Mouse (Mus musculus) heart, adult 11 months (tissue): ENCODE data around the gene Fam126a.

Experiments
- DNase-seq: peaks from one replicate; pipeline ENCODE4 v3.0.0; 2022

Gene Fam126a

DNA sequence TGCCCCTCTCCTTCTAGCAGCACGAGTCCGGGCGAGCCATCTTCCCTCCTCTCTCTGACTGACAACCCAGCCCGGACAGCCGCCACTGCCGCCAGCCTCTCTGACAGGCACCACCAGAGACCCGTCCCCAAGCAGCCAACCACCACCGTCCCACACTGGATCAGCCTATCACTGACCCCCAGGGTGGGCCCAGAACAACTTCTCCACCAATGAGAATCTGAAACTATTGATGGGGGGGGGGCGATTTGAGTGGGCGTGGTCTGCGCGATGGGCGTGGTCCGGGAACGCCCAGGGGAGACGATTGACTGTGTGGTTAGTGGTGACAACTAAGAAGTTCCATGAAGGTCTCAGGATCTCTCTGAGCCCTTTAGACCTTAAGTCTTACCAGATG is at the start of gene Fam126a:
Gene Fam126a (minus strand): TSS at position 112 of the 391 bp plus-strand sequence.
- peak; percentile 100 for DNase-seq

DNA sequence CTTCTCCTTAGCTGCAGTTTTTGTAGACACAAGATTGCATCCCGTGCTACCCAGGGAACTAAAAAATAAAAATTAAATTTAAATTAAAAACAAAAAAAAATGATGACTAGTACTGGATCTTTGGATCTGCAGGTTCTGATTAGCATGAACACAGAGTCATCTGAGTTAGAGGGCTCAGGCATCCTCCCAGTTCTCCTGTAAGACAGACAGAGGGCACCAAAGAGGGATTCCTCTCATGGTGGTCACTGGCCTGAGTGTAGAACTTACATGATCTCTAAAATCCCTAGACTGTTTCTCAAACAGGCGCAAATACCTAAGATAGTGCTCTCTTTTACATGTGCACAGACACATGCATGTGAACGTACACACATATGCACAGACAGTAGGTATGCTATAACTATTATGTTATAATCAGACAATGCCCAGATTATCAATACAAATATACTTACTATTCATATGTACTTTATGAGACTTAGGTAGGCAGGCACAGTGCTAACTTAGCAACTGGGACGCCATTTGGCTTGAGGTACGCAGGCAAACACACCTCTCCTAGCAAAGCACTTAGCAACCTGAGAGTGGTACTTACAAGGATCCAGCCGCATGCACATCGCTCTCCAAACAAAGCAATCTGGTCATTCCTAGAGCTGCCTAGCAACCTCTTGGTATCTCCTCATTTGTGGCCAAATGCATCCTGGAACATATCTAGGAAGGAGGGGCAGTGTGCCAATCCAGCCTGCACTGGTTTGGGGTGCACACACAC is 48.1 kb upstream of the Fam126a start:
- peak; percentile 62 for DNase-seq

DNA sequence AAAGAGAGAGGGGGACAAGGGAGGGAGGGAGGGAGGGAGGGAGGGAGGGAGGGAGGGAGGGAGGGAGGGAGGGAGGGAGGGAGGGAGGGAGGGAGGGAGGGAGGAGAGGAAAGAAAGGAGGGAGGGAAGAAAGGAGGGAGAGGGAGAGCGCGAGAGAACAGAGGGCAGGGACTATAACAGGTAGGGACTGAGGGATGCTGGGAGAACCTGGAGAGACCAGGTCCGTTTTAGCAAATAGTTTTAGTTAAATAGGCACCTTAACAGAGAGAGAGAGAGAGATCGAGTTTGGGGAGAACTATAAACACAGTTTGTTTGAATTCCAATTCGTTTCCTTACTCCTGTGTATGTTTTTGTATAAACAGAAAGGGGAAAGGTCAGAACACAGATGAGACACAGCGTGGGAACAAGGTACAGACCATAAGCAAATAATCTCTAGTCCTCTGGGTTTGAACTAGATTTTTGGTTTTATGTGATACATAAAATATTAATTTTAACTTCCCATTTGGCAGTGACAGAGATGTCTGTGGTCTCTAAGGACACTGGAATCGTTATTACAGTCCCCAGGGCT is 47.3 kb upstream of the Fam126a start:
- DNase-seq: peak; percentile 29

DNA sequence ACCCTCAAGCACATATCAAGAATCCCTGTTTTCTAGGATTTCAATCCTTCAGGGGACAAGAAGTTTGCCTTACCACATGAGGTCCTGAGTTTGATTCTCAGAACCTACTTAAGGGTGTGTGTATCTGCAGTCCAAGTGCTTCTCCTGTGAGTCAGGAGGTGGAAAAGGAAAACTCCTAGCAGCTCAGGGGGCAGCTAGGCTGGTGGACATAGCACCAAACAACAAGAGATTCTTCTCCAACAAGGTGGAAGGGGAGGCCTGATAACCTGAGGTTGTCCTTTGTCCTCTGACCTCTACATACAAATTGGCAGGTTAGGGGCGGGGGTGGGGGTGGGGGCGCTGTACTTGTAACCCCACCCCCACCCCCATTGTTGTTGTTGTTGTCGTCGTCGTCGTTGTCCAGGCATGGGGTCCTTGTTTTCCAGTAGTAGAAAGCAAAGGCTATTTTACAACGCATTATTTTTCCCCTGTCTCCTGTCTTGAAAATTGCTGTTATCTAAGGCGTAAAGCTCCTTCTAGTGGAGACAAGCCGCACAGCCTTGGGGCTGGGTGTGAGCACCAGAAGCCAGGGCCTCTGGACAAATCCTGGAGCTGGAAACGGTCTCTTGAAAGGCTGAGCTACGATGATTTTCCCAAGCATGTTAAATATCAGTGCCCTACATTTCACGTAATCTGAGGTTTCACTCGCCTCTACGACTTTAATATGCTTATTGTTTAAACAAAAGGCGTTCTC is 46.7 kb upstream of the Fam126a start:
- peak; percentile 98 for DNase-seq

DNA sequence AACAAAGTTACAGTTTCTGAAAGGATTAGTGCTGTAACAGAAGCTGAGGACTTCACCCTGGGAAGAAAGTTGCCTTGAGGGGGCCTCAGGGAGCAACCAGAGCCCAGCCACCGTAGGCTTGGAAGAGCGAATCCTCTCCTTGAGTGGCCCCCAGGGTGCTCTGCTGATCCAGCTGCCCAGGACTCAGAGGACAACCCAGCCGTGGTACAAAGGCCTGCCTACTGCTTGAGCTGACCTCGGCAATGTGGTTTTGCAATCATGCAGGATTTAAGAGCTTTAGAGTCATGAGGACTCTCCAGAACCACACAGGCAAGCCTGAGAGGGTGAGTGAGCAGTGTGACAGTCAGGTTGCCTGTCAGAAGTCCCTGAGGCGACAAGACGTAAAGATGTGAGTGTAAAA is 41.5 kb upstream of the Fam126a start:
- DNase-seq: peak; percentile 65

DNA sequence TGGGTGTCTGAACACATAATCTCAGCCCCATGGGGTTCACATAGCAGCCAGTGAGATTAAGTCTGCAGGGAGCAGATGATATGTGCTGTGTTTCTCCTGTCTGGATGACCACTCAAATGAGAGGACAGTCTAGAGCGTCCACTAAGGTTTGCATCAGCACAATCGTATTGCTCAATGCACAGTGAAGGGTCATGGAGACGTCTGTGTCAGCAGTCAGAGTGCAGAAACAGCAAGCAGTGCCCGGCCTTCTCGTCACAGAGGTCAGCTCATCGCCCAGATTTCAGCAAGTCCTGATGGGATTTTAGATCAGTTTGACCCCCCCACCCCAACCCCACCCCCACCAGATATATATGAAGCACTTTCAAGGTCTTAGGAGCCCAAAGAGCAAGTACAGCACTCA is 38.5 kb upstream of the Fam126a start:
- peak; percentile 78 for DNase-seq

DNA sequence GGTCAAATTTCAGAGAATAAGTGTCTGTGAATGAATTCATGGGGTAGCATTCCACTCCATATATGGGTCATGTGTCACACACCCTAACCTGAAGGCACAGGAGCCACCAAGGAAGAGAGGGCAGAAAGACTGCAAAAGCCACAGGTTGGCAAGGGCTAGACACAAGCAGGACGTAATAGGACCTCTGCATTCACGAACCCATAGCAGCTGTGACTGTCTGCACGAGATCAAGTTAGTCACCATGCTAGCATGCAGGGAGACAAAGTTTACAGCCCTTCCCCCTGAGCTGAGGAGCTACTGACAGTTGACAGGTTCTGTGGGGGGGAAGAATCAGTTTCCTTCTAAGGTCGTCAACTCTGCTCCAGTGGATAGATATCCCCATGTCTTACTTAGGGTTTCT is 33.1 kb upstream of the Fam126a start:
- peak; percentile 59 for DNase-seq

DNA sequence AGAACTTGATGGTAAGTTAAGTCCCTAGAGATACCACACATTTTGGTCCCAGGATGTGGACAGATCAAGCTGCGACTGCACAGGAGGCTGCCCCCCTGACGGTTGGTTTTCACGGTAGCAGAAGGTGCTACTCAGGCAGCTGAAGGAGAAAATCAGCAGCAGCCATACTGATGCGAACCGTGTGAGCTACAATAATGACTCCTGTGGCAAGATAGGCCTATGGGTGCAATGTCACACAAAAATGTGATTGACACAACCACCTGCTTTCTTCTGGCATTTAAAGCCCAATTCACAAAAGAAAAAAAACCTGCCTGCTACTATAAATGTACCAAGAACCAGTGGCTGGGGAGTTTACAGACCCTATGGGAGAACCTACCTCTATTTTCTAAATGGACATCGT is 32.5 kb upstream of the Fam126a start:
- peak; percentile 64 for DNase-seq

DNA sequence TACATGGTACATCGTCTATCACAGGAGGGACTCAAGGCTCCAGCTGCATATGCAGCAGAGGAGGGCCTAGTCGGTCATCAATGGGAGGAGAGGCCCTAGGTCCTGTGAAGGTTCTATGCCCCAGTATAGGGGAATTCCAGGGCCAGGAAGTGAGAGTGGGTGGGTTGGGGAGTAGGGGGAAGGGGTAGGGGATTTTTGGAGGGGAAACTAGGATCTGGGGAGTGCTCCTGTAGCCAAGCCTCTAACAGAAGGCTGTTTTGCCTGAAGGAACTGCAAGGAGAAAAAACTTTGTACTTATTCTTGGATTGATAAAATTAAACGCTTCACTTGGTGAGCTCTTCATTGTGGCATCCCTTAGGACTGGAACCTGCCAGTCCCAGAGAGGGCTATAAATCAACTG is 30.5 kb upstream of the Fam126a start:
- DNase-seq: peak; percentile 54

DNA sequence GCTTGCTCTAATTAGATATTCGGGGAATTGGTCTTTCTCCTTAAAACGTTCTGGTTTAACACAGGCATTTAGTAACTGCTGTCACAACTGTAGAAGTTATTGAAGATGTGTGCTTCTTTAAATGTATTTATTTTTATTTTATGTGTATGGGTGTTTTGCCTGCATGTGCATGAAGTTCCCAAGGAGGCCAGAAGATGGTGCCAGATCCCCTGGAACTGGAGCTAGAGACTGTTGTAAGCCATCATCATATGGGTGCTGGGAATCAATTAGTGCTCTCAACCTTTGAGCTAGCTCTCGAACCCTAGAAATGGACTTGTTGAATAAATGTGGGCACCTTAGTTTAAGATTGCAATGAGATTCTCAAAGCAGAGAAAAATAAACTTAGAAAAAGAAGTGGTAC is 27.1 kb upstream of the Fam126a start:
- peak; percentile 33 for DNase-seq

DNA sequence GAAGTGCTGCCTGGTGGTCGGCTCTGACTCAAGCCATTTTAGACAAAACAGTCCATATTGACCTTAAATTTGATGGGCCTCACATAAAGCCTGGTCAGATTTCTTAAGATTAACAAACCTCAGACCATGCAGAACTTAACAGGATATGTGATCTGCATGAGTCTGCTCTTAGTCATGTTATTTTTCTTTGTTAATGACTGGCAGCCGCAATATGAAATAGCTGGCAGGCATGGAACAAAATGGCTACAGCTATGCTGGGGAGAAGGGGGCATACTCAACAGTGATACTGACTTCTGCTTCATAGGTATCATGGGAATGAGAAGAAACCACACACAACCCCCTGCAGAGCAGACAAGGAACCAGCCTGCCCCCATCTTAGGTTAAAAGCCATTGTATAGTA is 26.4 kb upstream of the Fam126a start:
- DNase-seq: peak; percentile 30

DNA sequence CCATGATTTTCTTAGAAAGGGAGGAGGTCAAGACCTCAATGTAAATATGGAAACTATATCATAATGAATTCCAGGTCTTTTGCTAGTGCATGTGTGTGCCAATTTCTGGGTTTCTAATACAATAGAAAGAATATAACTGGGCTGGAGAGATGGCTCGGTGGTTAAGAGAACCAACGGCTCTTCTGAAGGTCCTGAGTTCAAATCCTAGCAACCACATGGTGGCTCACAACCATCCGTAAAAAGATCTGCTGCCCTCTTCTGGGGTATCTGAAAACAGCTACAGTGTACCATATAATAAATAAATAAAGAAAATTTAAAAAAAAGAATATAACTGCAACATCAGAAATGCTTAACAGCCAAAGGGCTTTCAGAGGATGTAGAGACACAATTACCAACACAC is 23.9 kb upstream of the Fam126a start:
- peak; percentile 81 for DNase-seq

DNA sequence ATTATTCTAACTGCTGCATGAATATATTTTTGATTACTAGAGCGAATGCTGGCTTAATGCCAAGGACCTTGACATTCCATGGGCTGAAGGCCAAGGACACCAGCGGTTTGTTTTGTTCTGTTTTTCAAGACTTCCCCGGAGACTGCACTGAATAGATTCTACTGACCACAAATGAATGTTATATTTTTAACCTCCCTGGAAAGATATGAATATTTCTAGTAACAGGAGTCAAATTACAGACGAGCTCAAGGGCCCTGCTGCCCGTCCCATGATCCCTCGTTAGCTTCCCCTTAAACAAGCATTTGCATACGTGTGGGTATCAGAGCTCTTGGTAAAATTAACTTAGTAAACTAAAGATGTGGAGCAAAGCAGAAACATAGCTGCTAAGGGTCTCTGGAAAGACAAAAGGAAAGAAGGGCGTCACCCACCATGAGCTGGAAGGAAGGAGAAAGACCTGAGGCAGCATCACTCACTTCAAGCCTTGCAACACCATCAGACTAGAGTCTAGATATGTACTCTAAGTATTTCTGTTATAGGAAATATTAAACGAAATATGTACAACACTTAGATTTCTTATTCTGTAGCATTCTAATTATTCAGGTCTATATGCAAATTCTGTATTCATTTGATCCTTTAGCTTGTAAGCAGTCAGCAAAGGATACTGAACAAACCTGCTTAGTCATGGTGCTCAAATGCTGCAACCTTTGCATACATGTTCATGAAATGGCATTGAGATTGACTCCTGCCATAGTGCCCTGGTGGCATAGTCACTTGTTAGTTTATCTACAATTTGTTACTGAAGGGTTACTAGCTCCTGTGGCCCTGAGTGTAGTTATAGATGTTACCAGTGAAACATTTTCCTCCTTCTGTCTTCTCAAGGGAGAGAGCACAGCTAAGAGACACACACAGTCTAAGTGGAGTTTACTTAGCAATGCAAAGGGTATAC is 23.0 kb upstream of the Fam126a start:
- DNase-seq: peak; percentile 96

DNA sequence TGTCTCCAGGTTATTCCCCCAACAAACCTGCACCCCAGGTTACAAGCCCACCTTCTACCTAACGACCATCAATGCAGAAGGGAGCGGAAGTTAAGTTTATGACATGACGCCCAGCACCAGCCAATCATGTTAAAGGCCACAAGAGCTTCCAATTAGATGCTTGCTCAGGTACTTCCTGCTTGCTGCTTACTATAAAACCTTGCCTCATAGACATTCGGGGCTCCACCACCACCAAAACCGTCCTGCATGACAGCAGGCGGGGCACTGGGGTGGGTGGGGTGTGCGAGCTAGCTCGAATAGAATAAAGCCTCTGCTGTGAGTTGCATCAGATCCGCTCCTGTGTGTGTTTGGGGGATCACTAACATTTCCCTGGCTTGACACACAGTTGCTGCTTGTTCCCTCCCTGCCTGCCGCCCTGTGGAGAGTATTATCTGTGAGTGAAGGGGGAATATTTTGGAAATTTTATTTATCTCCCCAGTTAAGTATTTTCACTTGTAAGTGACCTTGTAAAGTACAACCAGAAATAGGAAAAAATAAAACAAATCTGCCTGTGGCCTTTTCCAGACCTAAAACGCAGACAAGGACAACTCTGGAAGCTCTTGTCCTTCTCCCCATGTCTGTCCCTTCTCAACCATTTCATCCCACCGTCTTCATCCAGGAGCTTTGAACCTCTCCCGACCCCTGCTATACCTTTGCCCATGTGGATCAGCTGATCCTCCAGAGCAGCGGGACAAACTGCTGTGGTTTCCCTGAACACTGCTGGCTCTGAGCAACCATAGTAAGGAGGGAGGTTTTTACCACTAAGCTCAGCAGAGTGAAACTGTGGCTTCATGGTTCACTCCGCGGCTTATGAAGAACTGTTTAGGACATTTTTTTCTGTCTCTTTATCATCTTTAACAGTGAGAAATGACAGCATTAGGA is 21.5 kb upstream of the Fam126a start:
- peak; percentile 75 for DNase-seq

DNA sequence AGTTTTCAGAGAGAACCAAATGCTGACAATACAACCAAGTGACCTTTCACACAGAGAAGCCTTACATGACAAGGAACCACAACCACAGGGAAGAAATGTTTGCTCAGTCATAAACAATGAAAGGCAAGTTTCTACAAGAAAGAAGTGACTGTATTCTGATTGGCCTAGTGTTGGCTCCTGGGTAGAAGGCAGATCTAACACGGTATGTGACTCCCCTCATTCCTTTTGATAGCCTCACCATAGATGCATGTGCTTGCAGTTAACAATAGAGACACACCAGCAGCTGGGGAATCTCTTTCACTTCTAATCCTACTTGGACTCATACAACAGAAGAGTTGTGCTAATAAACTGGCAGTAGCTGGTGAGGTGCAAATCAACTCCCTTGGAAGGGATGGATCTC is 17.3 kb upstream of the Fam126a start:
- peak; percentile 80 for DNase-seq

DNA sequence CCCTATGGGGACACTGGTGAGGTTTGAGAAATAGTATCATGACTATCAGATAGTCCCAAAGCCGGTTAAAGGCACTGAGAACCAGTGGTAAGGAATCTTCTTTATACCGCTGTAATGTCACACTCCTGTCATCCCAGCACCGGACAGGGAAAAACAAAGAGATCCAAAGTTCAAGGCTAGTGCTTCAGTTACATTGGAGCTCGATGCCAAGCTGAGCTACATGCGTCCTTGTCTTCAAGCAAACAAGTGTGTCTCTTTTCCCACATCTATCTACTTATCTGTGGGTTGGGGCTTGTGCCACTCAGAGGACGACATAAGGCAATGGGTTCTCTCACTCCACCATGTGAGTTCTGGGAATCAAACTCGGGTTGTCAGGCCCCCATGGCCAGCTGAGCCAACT is 16.5 kb upstream of the Fam126a start:
- DNase-seq: peak; percentile 75

DNA sequence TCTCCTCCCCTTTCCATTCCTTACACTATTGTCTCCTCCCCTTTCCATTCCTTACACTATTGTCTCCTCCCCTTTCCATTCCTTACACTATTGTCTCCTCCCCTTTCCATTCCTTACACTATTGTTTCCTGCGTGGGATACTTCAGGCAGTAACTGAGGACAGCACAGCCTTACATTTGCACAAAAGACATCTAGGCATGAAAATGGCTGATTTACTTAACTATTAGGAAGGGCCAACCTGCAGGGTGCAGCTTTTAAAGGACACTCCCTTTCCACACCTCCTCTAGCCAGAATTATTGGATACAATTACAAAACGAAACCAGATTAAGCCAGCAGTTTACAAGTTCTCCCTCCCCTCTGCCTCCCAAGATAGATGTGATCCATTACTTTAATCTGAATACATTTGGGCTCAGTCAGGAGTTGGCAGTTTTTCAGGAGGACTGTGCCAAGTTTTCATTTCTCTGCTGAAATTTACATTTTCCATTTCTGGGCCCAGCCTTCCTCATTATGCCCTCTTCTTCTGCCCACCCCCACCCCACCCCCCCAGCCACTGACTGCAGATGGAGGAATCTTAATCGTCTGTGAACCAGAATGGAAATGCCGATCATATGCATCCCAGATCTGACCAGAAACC is 15.6 kb upstream of the Fam126a start:
- peak; percentile 90 for DNase-seq

DNA sequence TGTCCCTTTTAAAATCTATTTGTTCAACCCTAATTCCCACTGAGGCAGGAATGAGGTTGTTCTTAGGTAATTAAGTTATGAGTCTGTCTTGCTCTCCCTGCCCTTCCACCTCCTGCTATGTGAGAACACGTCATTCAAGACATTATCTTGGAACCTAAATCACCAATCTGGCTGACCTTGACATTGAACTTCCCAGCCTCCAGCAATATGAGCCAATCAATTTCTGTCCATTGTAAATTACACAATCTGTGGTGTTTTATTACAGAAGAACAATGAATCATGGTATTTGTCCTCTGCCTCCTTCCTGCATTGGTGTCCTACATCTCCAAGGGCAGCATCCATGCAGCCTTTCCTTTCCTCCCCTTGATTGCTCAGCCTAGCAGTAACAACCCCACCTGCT is 13.9 kb upstream of the Fam126a start:
- DNase-seq: peak; percentile 37

DNA sequence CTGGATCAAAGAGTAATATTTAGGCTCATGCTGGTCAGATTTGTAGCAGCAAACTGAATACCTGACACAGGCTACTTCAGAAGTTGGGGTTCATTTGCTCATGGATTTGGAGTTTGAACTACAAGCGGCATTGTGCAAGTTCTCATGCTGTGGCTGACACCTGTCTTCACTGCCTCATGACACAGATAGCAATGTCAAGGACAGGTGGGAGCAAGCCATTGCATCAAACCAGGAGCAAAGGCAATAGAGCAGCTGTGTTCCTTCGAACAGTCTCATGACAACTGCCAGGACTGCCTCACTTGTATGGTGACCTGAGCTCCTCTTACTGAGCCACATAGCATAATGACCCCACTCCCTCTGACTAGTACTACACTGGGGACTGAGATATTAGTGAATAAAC is 12.9 kb upstream of the Fam126a start:
- DNase-seq: peak; percentile 68

DNA sequence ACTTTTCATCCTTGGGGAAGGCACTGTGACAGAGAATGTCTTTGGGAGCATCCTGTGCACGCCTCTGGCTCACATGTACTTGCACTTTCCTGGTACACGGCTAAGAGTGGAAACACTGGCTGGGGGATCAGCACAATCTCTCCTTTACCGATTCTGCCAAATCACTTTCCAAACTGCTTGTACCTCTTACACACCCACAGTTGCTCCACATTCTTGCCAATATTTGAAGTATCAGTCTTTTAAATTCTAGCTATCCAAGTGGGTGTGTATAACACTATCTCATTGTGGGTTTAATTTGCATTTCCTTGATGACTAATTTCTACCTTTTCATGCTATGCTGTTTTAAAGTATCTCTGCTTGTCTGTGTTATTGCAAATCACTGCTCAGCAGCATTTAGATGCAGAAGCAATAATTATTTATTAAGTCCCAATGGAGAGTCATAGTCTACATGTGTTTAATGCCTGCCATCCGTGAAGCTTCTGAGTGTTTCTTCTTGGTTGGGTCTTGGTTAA is 10.9 kb upstream of the Fam126a start:
- no peak for DNase-seq

DNA sequence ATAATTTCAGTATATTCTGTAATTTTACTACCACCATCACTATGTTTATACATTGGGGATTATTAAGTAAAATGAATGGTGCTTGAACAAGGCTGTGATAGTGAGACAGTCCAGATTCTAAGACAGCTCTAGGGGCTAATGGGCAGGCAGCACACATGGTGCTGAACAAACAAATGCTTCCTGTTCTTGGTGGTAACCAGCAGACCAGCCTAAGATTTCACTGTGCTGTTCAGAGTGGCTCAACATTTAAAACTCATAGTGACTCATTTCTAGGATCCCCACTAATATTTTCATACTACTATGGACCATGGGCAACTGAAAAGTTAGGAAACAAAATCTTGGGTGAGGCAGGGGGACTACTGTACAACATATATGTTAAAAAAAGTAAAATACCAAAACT is 10.1 kb upstream of the Fam126a start:
- peak; percentile 61 for DNase-seq
